25 mouse cellular contexts compared by ENCODE assay signal in genomic region chr6:48413081-48413480, GRCm38 (mm10). TPM values are rescaled to one million over a fixed set of nuclear protein-coding genes. Genes with fewer than 3 reads are reported as not detected.
DNase-seq lines count a peak whose midpoint lies in the region; ATAC-seq and TF ChIP-seq lines count a peak whose summit lies in the region.
"Had no signal": no experiment of that assay in that cellular context is flagged by ENCODE, and none has a peak within 500 bp of the region (broad histone marks: within the 10 kb centered on the region; RNA-seq: fewer than 3 reads in every experiment).

No protein-coding gene starts in this region.

- no peak overlapping the region for H3K4me2 ChIP-seq in liver, postnatal 0 days (ENCODE audit: low read depth, low read length)
- H3K4me2 ChIP-seq in liver, embryonic 11.5 days: no peak overlapping the region
- H3K4me2 ChIP-seq in hindbrain, embryonic 16.5 days (ENCODE audit: low read length): no peak overlapping the region
- H3K4me2 ChIP-seq: heart, embryonic 11.5 days; hindbrain, embryonic 13.5 days; midbrain, embryonic 12.5 days; neural tube, embryonic 15.5 days had no signal

- TF ChIP-seq CTCF in liver, postnatal 0 days (IDR thresholded peaks at IDR 0.05; ENCODE audit: low read depth): no peak

- no peak overlapping the region for H3K9ac ChIP-seq in liver, postnatal 0 days (replicated peaks)
- H3K9ac ChIP-seq in liver, embryonic 11.5 days (ENCODE audit: low read depth, low read length): no peak overlapping the region
- H3K9ac ChIP-seq in hindbrain, embryonic 16.5 days (ENCODE audit: low read depth, low read length): no peak overlapping the region
- H3K9ac ChIP-seq: forebrain, postnatal 0 days; hindbrain, embryonic 13.5 days; midbrain, embryonic 12.5 days; neural tube, embryonic 15.5 days had no signal

- no peaks in the 10 kb centered on the region for H3K9me3 ChIP-seq in liver, postnatal 0 days (ENCODE audit: low read length)
- no peaks in the 10 kb centered on the region for H3K9me3 ChIP-seq in liver, embryonic 11.5 days (ENCODE audit: control insufficient read depth, low read length)
- no peaks in the 10 kb centered on the region for H3K9me3 ChIP-seq in limb, embryonic 10.5 days (replicated peaks)
- H3K9me3 ChIP-seq in hindbrain, embryonic 16.5 days (ENCODE audit: control insufficient read depth, low read length): no peaks in the 10 kb centered on the region
- H3K9me3 ChIP-seq: G1E; hindbrain, embryonic 13.5 days; midbrain, embryonic 12.5 days; neural tube, embryonic 15.5 days had no signal

- 78% methylated on average over 10 of the region's 10 CpGs for WGBS in liver, postnatal 0 days (ENCODE audit: insufficient replicate concordance)
- WGBS in liver, embryonic 11.5 days: 93% methylated on average over 10 of the region's 10 CpGs
- 90% methylated on average over 10 of the region's 10 CpGs for WGBS in limb, embryonic 10.5 days
- WGBS in hindbrain, embryonic 16.5 days: 83% methylated on average over 10 of the region's 10 CpGs

- peak; percentile 21; the same call in 1 of the 2 replicates for ATAC-seq in frontal cortex, adult (ENCODE audit: low TSS enrichment)
- ATAC-seq in liver, postnatal 0 days: no peak
- ATAC-seq in liver, embryonic 11.5 days (replicated peaks; ENCODE audit: low FRiP score): no peak
- no peak for ATAC-seq in hindbrain, embryonic 16.5 days
- ATAC-seq: forebrain, postnatal 0 days; inflammation-experienced regulatory T-cells, adult 6 months had no signal

- H3K27me3 ChIP-seq in liver, postnatal 0 days (ENCODE audit: insufficient read depth, low read length): no peaks in the 10 kb centered on the region
- no peaks in the 10 kb centered on the region for H3K27me3 ChIP-seq in liver, embryonic 11.5 days (replicated peaks; ENCODE audit: control insufficient read depth, insufficient read depth, low read length)
- H3K27me3 ChIP-seq in limb, embryonic 10.5 days (ENCODE audit: low read depth, poor library complexity, severe bottlenecking): no peaks in the 10 kb centered on the region
- no peaks in the 10 kb centered on the region for H3K27me3 ChIP-seq in hindbrain, embryonic 16.5 days (replicated peaks; ENCODE audit: control insufficient read depth, insufficient read depth, low read length)
- H3K27me3 ChIP-seq: CH12.LX; hindbrain, embryonic 13.5 days; midbrain, embryonic 12.5 days; neural tube, embryonic 15.5 days had no signal

- no peak for TF ChIP-seq EP300 in liver, postnatal 0 days (IDR thresholded peaks at IDR 0.05; ENCODE audit: low read depth)

- DNase-seq in cerebellum, adult 18-20 months: peak; percentile 45 to 51
- no peak for DNase-seq in cerebellum, adult 8-10 months
- DNase-seq in frontal cortex, postnatal 36 days (ENCODE audit: low spot score in 2 of 2): no peak
- DNase-seq in liver, postnatal 0 days: peak; percentile 10
- no peak for DNase-seq in liver, embryonic 11.5 days (ENCODE audit: low spot score)
- peak; percentile 25 for DNase-seq in limb, embryonic 10.5 days (ENCODE audit: low spot score)
- DNase-seq: adrenal gland, postnatal 14 days; B cell, adult 2 months; cerebellum, adult 11 months; forebrain, postnatal 0 days; heart, postnatal 14 days; kidney, adult 9 months; kidney, postnatal 14 days; lung, adult 18-20 months; lung, postnatal 10 days; right cerebral cortex, adult 18-20 months had no signal

- no peak overlapping the region for H3K4me3 ChIP-seq in liver, postnatal 0 days (ENCODE audit: low read depth, low read length)
- H3K4me3 ChIP-seq in liver, embryonic 11.5 days (ENCODE audit: low read depth, low read length): no peak overlapping the region
- no peak overlapping the region for H3K4me3 ChIP-seq in limb, embryonic 10.5 days
- no peak overlapping the region for H3K4me3 ChIP-seq in hindbrain, embryonic 16.5 days (ENCODE audit: low read length)
- H3K4me3 ChIP-seq: hindbrain, embryonic 13.5 days; midbrain, embryonic 12.5 days; neural tube, embryonic 15.5 days had no signal

- no peak overlapping the region for H3K27ac ChIP-seq in liver, postnatal 0 days (ENCODE audit: low read depth)
- H3K27ac ChIP-seq in liver, embryonic 11.5 days (ENCODE audit: low read depth, low read length): no peak overlapping the region
- H3K27ac ChIP-seq in limb, embryonic 10.5 days: no peak overlapping the region
- no peak overlapping the region for H3K27ac ChIP-seq in hindbrain, embryonic 16.5 days (ENCODE audit: low read depth, low read length)
- H3K27ac ChIP-seq: hindbrain, embryonic 13.5 days; midbrain, embryonic 12.5 days; neural tube, embryonic 15.5 days had no signal

- no peaks in the 10 kb centered on the region for H3K4me1 ChIP-seq in liver, postnatal 0 days (ENCODE audit: insufficient read depth)
- H3K4me1 ChIP-seq in liver, embryonic 11.5 days (replicated peaks; ENCODE audit: control insufficient read depth, insufficient read depth, low read length): no peaks in the 10 kb centered on the region
- no peaks in the 10 kb centered on the region for H3K4me1 ChIP-seq in limb, embryonic 10.5 days
- H3K4me1 ChIP-seq in hindbrain, embryonic 16.5 days (ENCODE audit: control insufficient read depth, insufficient read depth, low read depth, low read length): no peaks in the 10 kb centered on the region
- H3K4me1 ChIP-seq: hindbrain, embryonic 13.5 days; midbrain, embryonic 12.5 days; neural tube, embryonic 15.5 days had no signal

- H3K36me3 ChIP-seq in liver, postnatal 0 days (replicated peaks; ENCODE audit: insufficient read depth, low read length): no peaks in the 10 kb centered on the region; the same call in none of the 2 replicates
- peaks cover 24% of the 10 kb centered on the region; the same call in 1 of the 2 replicates for H3K36me3 ChIP-seq in liver, embryonic 11.5 days (ENCODE audit: control insufficient read depth, insufficient read depth, low read length)
- H3K36me3 ChIP-seq in limb, embryonic 10.5 days: peaks cover 99% of the 10 kb centered on the region
- peaks cover 70% of the 10 kb centered on the region for H3K36me3 ChIP-seq in hindbrain, embryonic 16.5 days (ENCODE audit: control insufficient read depth, insufficient read depth, low read length)
- H3K36me3 ChIP-seq: G1E had no signal

RNA-seq across cellular contexts. Expression of gene Krba1, which starts 17.7 kb away (rescaled TPM):
- polyA plus RNA-seq in liver, postnatal 0 days (2015; fragmentation: Nextera tagmentation; extraction: Ambion mirVana): 1.9 and 2.2 TPM in 2 replicates
- 7.8 and 10.1 TPM in 2 replicates for polyA plus RNA-seq in liver, embryonic 11.5 days (2014; fragmentation: Nextera tagmentation; extraction: Ambion mirVana)
- 28.3 and 33.4 TPM in 2 replicates for polyA plus RNA-seq in limb, embryonic 10.5 days (2016; fragmentation: Nextera tagmentation; extraction: Ambion mirVana)
- 26.2 and 27.6 TPM in 2 replicates for polyA plus RNA-seq in hindbrain, embryonic 16.5 days (2015; fragmentation: Nextera tagmentation; extraction: Ambion mirVana)
- polyA plus RNA-seq: G1E had no signal

RNA-seq across cellular contexts. Expression of gene Zfp467, which starts 32.5 kb away (rescaled TPM):
- polyA plus RNA-seq in liver, postnatal 0 days (2015; fragmentation: Nextera tagmentation; extraction: Ambion mirVana): 4.9 TPM in 2 replicates
- 5.3 and 6.9 TPM in 2 replicates for polyA plus RNA-seq in liver, embryonic 11.5 days (2014; fragmentation: Nextera tagmentation; extraction: Ambion mirVana)
- 11.0 and 19.6 TPM in 2 replicates for polyA plus RNA-seq in limb, embryonic 10.5 days (2016; fragmentation: Nextera tagmentation; extraction: Ambion mirVana)
- polyA plus RNA-seq in hindbrain, embryonic 16.5 days (2015; fragmentation: Nextera tagmentation; extraction: Ambion mirVana): 26.3 and 27.8 TPM in 2 replicates

RNA-seq across cellular contexts. Expression of gene Sspo, which starts 34.9 kb away (rescaled TPM):
- polyA plus RNA-seq in liver, postnatal 0 days (2015; fragmentation: Nextera tagmentation; extraction: Ambion mirVana): 0.01 and 0.06 TPM in 2 replicates
- polyA plus RNA-seq in liver, embryonic 11.5 days (2014; fragmentation: Nextera tagmentation; extraction: Ambion mirVana): 0.05 and 0.16 TPM in 2 replicates
- 0.20 and 0.45 TPM in 2 replicates for polyA plus RNA-seq in limb, embryonic 10.5 days (2016; fragmentation: Nextera tagmentation; extraction: Ambion mirVana)
- 0.22 and 0.29 TPM in 2 replicates for polyA plus RNA-seq in hindbrain, embryonic 16.5 days (2015; fragmentation: Nextera tagmentation; extraction: Ambion mirVana)
- polyA plus RNA-seq: G1E had no signal

Comparison
In these comparisons a context has a peak if more than half of its experiments do, and no peak if none do; other contexts are left out.
1. DNase-seq: peak in cerebellum, adult 18-20 months (2 of 2), liver, postnatal 0 days (single experiment) and limb, embryonic 10.5 days (single experiment); none in cerebellum, adult 8-10 months (single experiment), frontal cortex, postnatal 36 days (0 of 2) and liver, embryonic 11.5 days (single experiment).